Mouse (Mus musculus): ENCODE data around the gene Tspan13. TPM values are rescaled to one million over a fixed set of nuclear protein-coding genes. Genes with fewer than 3 reads are reported as not detected.

Gene Tspan13
- polyA plus RNA-seq, 1 experiment from 2014 or later = 182 TPM

DNA sequence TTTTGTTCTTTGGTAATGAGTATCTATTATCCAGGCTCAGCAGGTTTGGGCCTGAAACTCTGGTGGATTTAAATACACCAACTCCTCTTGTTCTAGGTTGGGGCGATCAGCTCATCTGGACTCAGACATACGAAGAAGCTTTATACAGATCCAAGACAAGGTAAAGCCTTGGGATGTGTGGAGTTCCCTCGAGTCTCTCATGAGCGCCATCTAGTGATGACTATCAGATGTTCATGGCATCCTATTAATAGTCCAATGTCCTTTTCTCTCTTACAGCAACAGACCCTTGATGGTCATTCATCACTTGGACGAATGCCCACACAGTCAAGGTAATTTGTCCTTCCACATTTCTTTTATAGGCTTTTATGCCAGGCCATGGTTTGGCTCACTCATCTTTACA is 46.5 kb downstream of the Tspan13 start:
- H3K36me3 ChIP-seq (ENCODE audit: control insufficient read depth, insufficient read depth, low read length) = no peaks in the 10 kb centered on the region
- H3K4me2 ChIP-seq = no peak overlapping the region
- H3K4me3 ChIP-seq (ENCODE audit: low read depth, low read length) = no peak overlapping the region
- ATAC-seq (ENCODE audit: low FRiP score) (peak; percentile 63; the same call in 1 of the 2 replicates), DNase-seq (ENCODE audit: low spot score, missing footprints) (no peak)
- 41% methylated on average over 5 of the region's 5 CpGs for WGBS
- H3K9me3 ChIP-seq (ENCODE audit: control insufficient read depth, low read length) = no peaks in the 10 kb centered on the region
- no peaks in the 10 kb centered on the region for H3K27me3 ChIP-seq (ENCODE audit: control insufficient read depth, insufficient read depth, low read length)
- peaks cover 2% of the 10 kb centered on the region; the same call in 1 of the 2 replicates for H3K4me1 ChIP-seq (ENCODE audit: control insufficient read depth, insufficient read depth, low read length)
- H3K9ac ChIP-seq (ENCODE audit: low read length) = no peak overlapping the region
- no peak overlapping the region for H3K27ac ChIP-seq (ENCODE audit: low read depth, low read length)

DNA sequence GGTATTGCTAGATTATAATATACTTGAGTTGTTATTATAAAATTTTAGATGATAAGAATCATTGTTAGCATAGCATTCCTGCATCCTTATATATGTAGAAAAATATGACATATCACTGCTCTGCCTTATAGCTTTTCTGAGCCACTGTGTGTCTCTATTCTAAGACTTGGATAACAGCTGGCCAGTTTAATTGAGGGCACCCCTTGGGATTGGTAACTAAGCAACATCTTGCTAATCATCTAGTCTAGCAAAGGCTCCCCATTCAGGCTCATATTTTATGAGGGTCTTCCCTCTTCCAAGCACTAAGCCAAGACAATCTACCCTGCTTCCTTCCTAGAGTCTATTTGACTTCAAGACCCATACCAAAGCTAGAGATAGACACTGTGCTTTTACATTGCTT is 48.2 kb downstream of the Tspan13 start:
- ATAC-seq (ENCODE audit: low FRiP score) (peak; percentile 60), DNase-seq (ENCODE audit: low spot score, missing footprints) (no peak)
- Histone ChIP-seq H3K9me3 (ENCODE audit: control insufficient read depth, low read length) (no peaks in the 10 kb centered on the region), H3K4me1 (ENCODE audit: control insufficient read depth, insufficient read depth, low read length) (peaks cover 2% of the 10 kb centered on the region; the same call in 1 of the 2 replicates), H3K36me3 (ENCODE audit: control insufficient read depth, insufficient read depth, low read length) (no peaks in the 10 kb centered on the region), H3K4me2 (no peak overlapping the region), H3K27ac (ENCODE audit: low read depth, low read length) (no peak overlapping the region; the same call in 1 of the 2 replicates), H3K9ac (ENCODE audit: low read length) (no peak overlapping the region), H3K27me3 (ENCODE audit: control insufficient read depth, insufficient read depth, low read length) (no peaks in the 10 kb centered on the region), H3K4me3 (ENCODE audit: low read depth, low read length) (no peak overlapping the region)

DNA sequence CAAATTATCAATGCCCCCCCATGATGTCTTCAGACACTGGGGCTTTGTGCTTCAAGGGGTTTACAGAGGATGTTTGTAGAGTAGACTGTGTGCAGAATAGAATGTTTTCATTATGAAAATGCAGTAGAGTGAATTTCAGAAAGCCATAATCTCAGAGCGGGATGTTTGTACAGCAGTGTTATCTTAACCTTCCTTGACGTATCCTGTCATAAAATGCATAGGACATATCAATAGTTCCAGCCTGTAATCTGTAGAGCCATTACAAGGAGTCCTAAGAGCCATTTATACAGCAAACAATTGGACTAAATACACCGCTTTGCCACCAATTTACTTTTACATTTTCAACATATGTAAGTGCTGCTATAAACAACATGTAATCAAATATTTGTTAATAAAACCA is 48.7 kb downstream of the Tspan13 start:
- Histone ChIP-seq H3K4me3 (ENCODE audit: low read depth, low read length) (no peak overlapping the region), H3K4me2 (no peak overlapping the region), H3K36me3 (ENCODE audit: control insufficient read depth, insufficient read depth, low read length) (no peaks in the 10 kb centered on the region), H3K4me1 (ENCODE audit: control insufficient read depth, insufficient read depth, low read length) (peaks cover 2% of the 10 kb centered on the region; the same call in 1 of the 2 replicates), H3K9ac (ENCODE audit: low read length) (no peak overlapping the region), H3K27ac (ENCODE audit: low read depth, low read length) (no peak overlapping the region), H3K27me3 (ENCODE audit: control insufficient read depth, insufficient read depth, low read length) (no peaks in the 10 kb centered on the region), H3K9me3 (ENCODE audit: control insufficient read depth, low read length) (no peaks in the 10 kb centered on the region)
- ATAC-seq (ENCODE audit: low FRiP score) (no peak), DNase-seq (ENCODE audit: low spot score, missing footprints) (no peak)
- 88% methylated on average over 3 of the region's 3 CpGs for WGBS

- H3K4me2 ChIP-seq = no peak within 1 kb of the TSS
- WGBS = 50% methylated on average over 9 of the region's 9 CpGs
- H3K4me3 ChIP-seq (ENCODE audit: low read depth, low read length) = no peak within 1 kb of the TSS
- H3K4me1 ChIP-seq (ENCODE audit: control insufficient read depth, insufficient read depth, low read length) = peaks cover 2% of the 10 kb centered on the region; the same call in 1 of the 2 replicates
- H3K36me3 ChIP-seq (ENCODE audit: control insufficient read depth, insufficient read depth, low read length) = no peaks in the 10 kb centered on the region
- H3K27me3 ChIP-seq (ENCODE audit: control insufficient read depth, insufficient read depth, low read length) = no peaks in the 10 kb centered on the region
- ATAC-seq (ENCODE audit: low FRiP score) (no peak), DNase-seq (ENCODE audit: low spot score, missing footprints) (no peak)
- H3K27ac ChIP-seq (ENCODE audit: low read depth, low read length) = no peak within 1 kb of the TSS
- no peaks in the 10 kb centered on the region for H3K9me3 ChIP-seq (ENCODE audit: control insufficient read depth, low read length)
- H3K9ac ChIP-seq (ENCODE audit: low read length) = no peak within 1 kb of the TSS
Measured at GRCm38 (mm10) chr12:35992711-35993110, 49.6 kb downstream of the Tspan13 start, which contains the start of gene Agr2. Agr2 (plus strand) TSS chr12:35992907.

GRCm38 (mm10) chr12:35984743-35985142 is 57.6 kb downstream of the Tspan13 start:
- H3K4me1 ChIP-seq (ENCODE audit: control insufficient read depth, insufficient read depth, low read length) = peaks cover 4% of the 10 kb centered on the region
- WGBS = 89% methylated on average over 5 of the region's 5 CpGs
- H3K36me3 ChIP-seq (ENCODE audit: control insufficient read depth, insufficient read depth, low read length) = no peaks in the 10 kb centered on the region
- no peak overlapping the region for H3K4me2 ChIP-seq
- ATAC-seq (ENCODE audit: low FRiP score) = no peak
- no peak overlapping the region for H3K4me3 ChIP-seq (ENCODE audit: low read depth, low read length)
- H3K27ac ChIP-seq (ENCODE audit: low read depth, low read length) = no peak overlapping the region
- H3K9me3 ChIP-seq (ENCODE audit: control insufficient read depth, low read length) = no peaks in the 10 kb centered on the region
- H3K27me3 ChIP-seq (ENCODE audit: control insufficient read depth, insufficient read depth, low read length) = no peaks in the 10 kb centered on the region
- DNase-seq (ENCODE audit: low spot score, missing footprints) = no peak
- H3K9ac ChIP-seq (ENCODE audit: low read length) = no peak overlapping the region

GRCm38 (mm10) chr12:35983472-35983871 is 58.8 kb downstream of the Tspan13 start:
- no peak for DNase-seq (ENCODE audit: low spot score, missing footprints)
- Histone ChIP-seq H3K27ac (ENCODE audit: low read depth, low read length) (no peak overlapping the region), H3K27me3 (ENCODE audit: control insufficient read depth, insufficient read depth, low read length) (no peaks in the 10 kb centered on the region), H3K4me2 (no peak overlapping the region), H3K4me3 (ENCODE audit: low read depth, low read length) (no peak overlapping the region), H3K9me3 (ENCODE audit: control insufficient read depth, low read length) (no peaks in the 10 kb centered on the region), H3K36me3 (ENCODE audit: control insufficient read depth, insufficient read depth, low read length) (no peaks in the 10 kb centered on the region), H3K4me1 (ENCODE audit: control insufficient read depth, insufficient read depth, low read length) (peaks cover 4% of the 10 kb centered on the region), H3K9ac (ENCODE audit: low read length) (no peak overlapping the region)
- 93% methylated on average over 9 of the region's 9 CpGs for WGBS
- no peak for ATAC-seq (ENCODE audit: low FRiP score)

DNA sequence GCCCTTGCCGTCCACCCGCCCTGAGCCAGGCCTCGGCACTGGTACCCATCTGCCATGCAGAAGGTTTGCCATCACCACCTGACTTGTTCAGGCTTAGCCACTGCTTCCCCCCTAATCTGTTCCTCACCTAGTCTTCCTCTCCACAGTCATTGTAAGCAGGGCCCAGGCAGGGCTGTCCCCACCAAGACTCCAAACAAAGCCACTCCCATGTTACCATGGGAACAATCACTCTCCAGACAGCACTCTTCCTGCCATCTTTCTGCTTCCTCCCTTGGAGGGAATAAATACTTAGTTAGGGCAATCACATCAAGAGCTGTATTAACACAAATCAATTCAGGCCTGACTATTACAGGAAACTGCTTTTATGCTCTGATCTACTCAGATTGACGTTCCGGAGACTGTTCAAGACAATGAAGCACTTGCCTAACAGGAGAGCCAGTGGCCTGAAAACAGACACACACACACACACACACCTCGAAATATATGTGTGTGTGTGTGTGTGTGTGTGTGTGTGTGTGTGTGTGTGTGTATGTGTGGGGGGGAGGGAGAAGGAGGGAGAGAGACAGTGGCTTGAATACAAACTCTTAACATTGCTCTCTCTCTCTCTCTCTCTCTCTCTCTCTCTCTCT is 60.5 kb downstream of the Tspan13 start:
- Histone ChIP-seq H3K4me1 (ENCODE audit: control insufficient read depth, insufficient read depth, low read length) (peaks cover 7% of the 10 kb centered on the region), H3K9ac (ENCODE audit: low read length) (no peak overlapping the region), H3K36me3 (ENCODE audit: control insufficient read depth, insufficient read depth, low read length) (no peaks in the 10 kb centered on the region), H3K9me3 (ENCODE audit: control insufficient read depth, low read length) (no peaks in the 10 kb centered on the region), H3K4me2 (no peak overlapping the region), H3K27ac (ENCODE audit: low read depth, low read length) (no peak overlapping the region; the same call in 1 of the 2 replicates), H3K4me3 (ENCODE audit: low read depth, low read length) (no peak overlapping the region), H3K27me3 (ENCODE audit: control insufficient read depth, insufficient read depth, low read length) (no peaks in the 10 kb centered on the region)
- DNase-seq (ENCODE audit: low spot score, missing footprints) (peak; percentile 87), ATAC-seq (ENCODE audit: low FRiP score) (peak; percentile 97)
- 53% methylated on average over 6 of the region's 6 CpGs for whole genome bisulfite sequencing

DNA sequence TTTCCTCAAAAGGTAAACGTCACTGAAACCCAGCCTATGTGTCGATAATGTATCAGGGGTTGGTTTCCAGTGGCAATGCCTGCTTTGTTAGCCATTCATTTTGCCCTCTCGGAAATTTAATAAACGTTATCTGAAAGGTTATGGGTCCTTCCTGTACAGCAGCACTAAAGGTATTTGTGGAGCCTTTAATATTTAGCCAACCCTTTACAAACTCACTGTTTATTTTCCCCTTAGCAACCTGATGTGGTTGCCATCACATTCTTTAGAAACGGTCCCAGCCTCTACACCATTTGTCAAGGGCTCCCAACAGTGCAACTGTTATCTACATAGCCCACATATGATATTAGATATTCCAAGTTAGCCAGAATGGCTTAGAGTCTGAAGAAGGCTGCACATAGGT is 62.7 kb downstream of the Tspan13 start:
- DNase-seq (ENCODE audit: low spot score, missing footprints) (no peak), ATAC-seq (ENCODE audit: low FRiP score) (no peak)
- H3K27me3 ChIP-seq (ENCODE audit: control insufficient read depth, insufficient read depth, low read length) = no peaks in the 10 kb centered on the region
- H3K4me1 ChIP-seq (ENCODE audit: control insufficient read depth, insufficient read depth, low read length) = peaks cover 7% of the 10 kb centered on the region
- H3K9me3 ChIP-seq (ENCODE audit: control insufficient read depth, low read length) = no peaks in the 10 kb centered on the region
- WGBS = 89% methylated on average over 5 of the region's 5 CpGs
- no peak overlapping the region for H3K4me3 ChIP-seq (ENCODE audit: low read depth, low read length)
- no peak overlapping the region for H3K27ac ChIP-seq (ENCODE audit: low read depth, low read length)
- H3K9ac ChIP-seq (ENCODE audit: low read length) = no peak overlapping the region
- H3K36me3 ChIP-seq (ENCODE audit: control insufficient read depth, insufficient read depth, low read length) = no peaks in the 10 kb centered on the region
- H3K4me2 ChIP-seq = no peak overlapping the region

DNA sequence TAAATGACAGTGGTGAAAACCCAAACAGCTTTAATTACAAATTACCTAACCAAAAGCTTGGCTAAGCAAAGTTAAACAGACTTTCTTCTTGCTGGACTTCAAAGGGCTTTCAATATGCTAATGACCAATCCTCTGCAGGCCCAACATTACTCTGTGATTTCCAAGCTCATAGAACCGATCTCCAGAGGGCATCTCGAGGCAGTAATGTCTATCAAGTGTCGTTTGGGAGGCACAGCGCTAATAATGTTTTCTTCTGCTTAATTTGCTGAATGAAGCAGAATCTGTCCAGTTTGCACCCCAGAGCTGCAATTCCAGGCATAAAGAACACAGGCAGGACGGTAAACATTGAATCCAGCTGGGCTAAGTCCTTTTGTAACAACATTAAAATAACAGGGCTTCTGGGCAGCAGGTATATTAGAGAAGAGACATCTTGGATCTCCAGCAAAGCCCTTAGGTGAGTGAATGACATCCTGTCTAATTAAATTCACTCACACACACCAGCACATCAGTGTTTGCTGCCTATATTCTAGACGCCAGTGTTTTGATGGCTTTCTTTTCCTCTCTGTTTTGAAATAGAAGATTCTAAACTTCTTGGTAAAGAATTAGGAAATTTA is 64.6 kb downstream of the Tspan13 start:
- H3K4me3 ChIP-seq (ENCODE audit: low read depth, low read length) = no peak overlapping the region
- H3K9me3 ChIP-seq (ENCODE audit: control insufficient read depth, low read length) = no peaks in the 10 kb centered on the region
- H3K27me3 ChIP-seq (ENCODE audit: control insufficient read depth, insufficient read depth, low read length) = no peaks in the 10 kb centered on the region
- no peaks in the 10 kb centered on the region for H3K36me3 ChIP-seq (ENCODE audit: control insufficient read depth, insufficient read depth, low read length)
- DNase-seq (ENCODE audit: low spot score, missing footprints) (no peak), ATAC-seq (ENCODE audit: low FRiP score) (no peak)
- no peak overlapping the region for H3K27ac ChIP-seq (ENCODE audit: low read depth, low read length)
- no peak overlapping the region for H3K9ac ChIP-seq (ENCODE audit: low read length)
- no peak overlapping the region for H3K4me2 ChIP-seq
- peaks cover 7% of the 10 kb centered on the region for H3K4me1 ChIP-seq (ENCODE audit: control insufficient read depth, insufficient read depth, low read length)
- 41% methylated on average over 6 of the region's 6 CpGs for WGBS
